Mouse (Mus musculus): ENCODE data around the gene Stx16.

GRCm38 (mm10) chr2:174077776-174078338 lies 1.7 kb downstream of the Stx16 start:
- no peak for TF ChIP-seq CTCF (IDR thresholded peaks at IDR 0.05; ENCODE audit: insufficient read depth, low read depth, low read length)
- TF ChIP-seq POLR2A (IDR thresholded peaks at IDR 0.05; ENCODE audit: insufficient read depth, low read depth, low read length): no peak

All from olfactory bulb, adult 2 months (tissue).